Mouse (Mus musculus) stomach, postnatal 0 days (tissue): ENCODE data around the gene Sprn.

Source experiments
- CTCF ChIP-seq: IDR thresholded peaks from 2 replicates; pipeline ENCODE4 v1.5.1; 2016; ENCODE audit warnings: antibody characterized with exemption, low read depth, mild to moderate bottlenecking, moderate library complexity
- EP300 ChIP-seq: optimal IDR thresholded peaks from 2 replicates; pipeline ENCODE3; 2016; ENCODE audit warnings: antibody characterized with exemption

DNA sequence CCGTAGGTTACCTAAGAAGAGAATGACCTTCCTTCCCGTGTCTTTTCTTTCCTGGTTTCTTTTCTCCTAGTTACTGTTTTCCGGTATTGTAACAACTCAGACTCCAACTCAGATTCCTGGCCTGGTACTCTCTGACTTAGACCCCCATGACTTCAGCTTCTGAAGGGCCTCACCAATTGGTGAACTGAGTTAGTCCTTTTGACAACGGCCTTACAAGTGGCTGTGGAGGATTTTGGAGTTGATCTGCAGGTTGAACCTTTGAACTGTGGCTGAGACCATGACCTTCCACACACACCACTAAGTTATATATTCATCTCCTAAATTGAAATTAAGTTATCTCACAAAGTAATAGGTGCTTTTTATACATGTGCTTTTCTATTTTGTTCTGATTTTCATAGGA, 29.5 kb upstream of the Sprn start:
- no peak for TF ChIP-seq CTCF
- TF ChIP-seq EP300: no peak
